Comparison of ENCODE assay signal across 1 mouse cellular context in genomic region chr11:100360175-100360574, GRCm38 (mm10).
A peak's percentile ranks its signal among the peaks of the same experiment; 100 is the strongest.
TF ChIP-seq lines count a peak whose summit lies in the region.

No protein-coding gene starts in this region.

TF ChIP-seq in CH12.LX, 34 proteins besides CTCF, POLR2A, EP300 and RAD21:
- TF ChIP-seq NRF1 (IDR thresholded peaks at IDR 0.05; ENCODE audit: low read depth, low read length) (no peak), ZNF384 (IDR thresholded peaks at IDR 0.05; ENCODE audit: low read depth, low read length) (no peak), UBTF (IDR thresholded peaks at IDR 0.05; ENCODE audit: low read depth, low read length) (no peak), MAFK (IDR thresholded peaks at IDR 0.05; ENCODE audit: insufficient replicate concordance, low read length) (no peak), IRF4 (IDR thresholded peaks at IDR 0.05; ENCODE audit: low read depth, low read length) (peak; percentile 42), ELF1 (IDR thresholded peaks at IDR 0.05; ENCODE audit: low read depth, low read length) (peak; percentile 57), USF2 (conservative IDR thresholded peaks at IDR 0.05; ENCODE audit: low read depth, low read length) (no peak), ETS1 (conservative IDR thresholded peaks at IDR 0.05; ENCODE audit: low read depth, low read length) (no peak), TCF12 (IDR thresholded peaks at IDR 0.05; ENCODE audit: low read depth, low read length) (0 out of 2 replicates have a peak, but pooled peaks have one; percentile 14), POLR2AphosphoS2 (IDR thresholded peaks at IDR 0.05; ENCODE audit: low read depth, low read length) (no peak), NELFE (IDR thresholded peaks at IDR 0.05; ENCODE audit: low read depth, low read length) (0 out of 2 replicates have a peak, but pooled peaks have one; percentile 18), SIN3A (IDR thresholded peaks at IDR 0.05; ENCODE audit: low read length) (no peak), ZKSCAN1 (IDR thresholded peaks at IDR 0.05; ENCODE audit: borderline replicate concordance, low read depth, low read length) (no peak), E2F4 (IDR thresholded peaks at IDR 0.05; ENCODE audit: insufficient replicate concordance, low read depth, low read length) (no peak), MEF2A (IDR thresholded peaks at IDR 0.05; ENCODE audit: borderline replicate concordance, low read depth, low read length) (no peak), PAX5 (IDR thresholded peaks at IDR 0.05; ENCODE audit: low read length) (no peak), ZMIZ1 (IDR thresholded peaks at IDR 0.05; ENCODE audit: low read depth, low read length) (no peak), CHD1 (IDR thresholded peaks at IDR 0.05; ENCODE audit: low read depth, low read length) (no peak), USF1 (IDR thresholded peaks at IDR 0.05; ENCODE audit: low read depth, low read length) (no peak)
